Mouse (Mus musculus): ENCODE results near the gene Zdhhc14. TPM values are rescaled to one million over a fixed set of nuclear protein-coding genes. Genes with fewer than 3 reads are reported as not detected.

The Zdhhc14 gene
- total and polyA plus RNA-seq, 3 experiments = 0.34 to 1.3 (median 0.35) TPM

GRCm38 (mm10) chr17:5519910-5520592 is 27.7 kb downstream of the Zdhhc14 start (continued):
- TF ChIP-seq TCF12 (IDR thresholded peaks at IDR 0.05; ENCODE audit: low read depth, low read length) (peak; percentile 73; the same call in 1 of the 2 replicates), USF1 (IDR thresholded peaks at IDR 0.05; ENCODE audit: low read depth, low read length) (no peak), SIN3A (IDR thresholded peaks at IDR 0.05; ENCODE audit: low read length) (no peak), UBTF (IDR thresholded peaks at IDR 0.05; ENCODE audit: low read depth, low read length) (no peak), ZMIZ1 (IDR thresholded peaks at IDR 0.05; ENCODE audit: low read depth, low read length) (no peak), SMC3 (IDR thresholded peaks at IDR 0.05; ENCODE audit: low read depth, low read length) (no peak), NELFE (IDR thresholded peaks at IDR 0.05; ENCODE audit: low read depth, low read length) (no peak), MXI1 (IDR thresholded peaks at IDR 0.05; ENCODE audit: low read depth, low read length) (no peak), POLR2AphosphoS2 (IDR thresholded peaks at IDR 0.05; ENCODE audit: low read depth, low read length) (no peak), CHD2 (IDR thresholded peaks at IDR 0.05; ENCODE audit: low read length) (no peak), CTCF (conservative IDR thresholded peaks at IDR 0.05 in 1 of 2, IDR thresholded peaks at IDR 0.05 in 1 of 2; ENCODE audit: low read depth in 2 of 2, low read length in 2 of 2) (no peak), HCFC1 (IDR thresholded peaks at IDR 0.05; ENCODE audit: low read depth, low read length) (no peak), BHLHE40 (IDR thresholded peaks at IDR 0.05; ENCODE audit: low read depth, low read length) (peak; percentile 61; the same call in 1 of the 2 replicates), IRF4 (IDR thresholded peaks at IDR 0.05; ENCODE audit: low read depth, low read length) (no peak), KAT2A (IDR thresholded peaks at IDR 0.05; ENCODE audit: insufficient replicate concordance, low read length) (no peak), USF2 (conservative IDR thresholded peaks at IDR 0.05; ENCODE audit: low read depth, low read length) (no peak)

- Histone ChIP-seq H3K4me1 (ENCODE audit: control insufficient read depth in 1 of 2, insufficient read depth in 2 of 2) (peaks cover 0 to 28% of the 10 kb centered on the region in 2 experiments; a peak in 2 of 4 replicates), H3K27ac (ENCODE audit: insufficient read depth, low read depth) (no peak overlapping the region), H3K27me3 (replicated peaks) (no peaks in the 10 kb centered on the region), H3K4me3 (replicated peaks in 1 of 3; ENCODE audit: low read depth in 2 of 3, low read length in 2 of 3, poor library complexity in 1 of 3) (no peak overlapping the region), H3K9me3 (replicated peaks; ENCODE audit: low read length) (peaks cover 14% of the 10 kb centered on the region), H3K79me2 (replicated peaks; ENCODE audit: control insufficient read depth, extremely low read depth, insufficient read depth, poor library complexity, severe bottlenecking) (no peaks in the 10 kb centered on the region), H3K4me2 (ENCODE audit: insufficient read depth, low read depth, poor library complexity, severe bottlenecking) (no peak overlapping the region), H3K9ac (ENCODE audit: insufficient read depth, low read depth) (no peak overlapping the region), H3K36me3 (replicated peaks in 1 of 2; ENCODE audit: control insufficient read depth in 1 of 2, insufficient read depth in 1 of 2, low read length in 1 of 2) (peaks cover 0 to 2% of the 10 kb centered on the region in 2 experiments)
- in situ Hi-C loops (cut with MboI; ENCODE audit: low pct_ligation_motif_present, low pct_unique_long_range_greater_than_20kb, low sequenced_read_pairs) = no loop called here
- no peak for TF ChIP-seq NELFE (IDR thresholded peaks at IDR 0.05; ENCODE audit: low read depth, low read length)
- TF ChIP-seq MXI1 (IDR thresholded peaks at IDR 0.05; ENCODE audit: low read depth, low read length) = no peak
- TF ChIP-seq SIN3A (IDR thresholded peaks at IDR 0.05; ENCODE audit: low read length) = no peak
- no peak for TF ChIP-seq USF1 (IDR thresholded peaks at IDR 0.05; ENCODE audit: low read depth, low read length)
- no peak for TF ChIP-seq TBP (conservative IDR thresholded peaks at IDR 0.05; ENCODE audit: low read depth, low read length)
- no peak for TF ChIP-seq TCF12 (IDR thresholded peaks at IDR 0.05; ENCODE audit: low read depth, low read length)
- TF ChIP-seq RAD21 (IDR thresholded peaks at IDR 0.05; ENCODE audit: low read depth, low read length) = no peak
- no peak for TF ChIP-seq ZMIZ1 (IDR thresholded peaks at IDR 0.05; ENCODE audit: low read depth, low read length)
- TF ChIP-seq KAT2A (IDR thresholded peaks at IDR 0.05; ENCODE audit: insufficient replicate concordance, low read length) = no peak
- no peak for TF ChIP-seq CTCF (conservative IDR thresholded peaks at IDR 0.05 in 1 of 2, IDR thresholded peaks at IDR 0.05 in 1 of 2; ENCODE audit: low read depth in 2 of 2, low read length in 2 of 2)
- no peak for TF ChIP-seq EP300 (IDR thresholded peaks at IDR 0.05; ENCODE audit: low read length)
- TF ChIP-seq CHD1 (IDR thresholded peaks at IDR 0.05; ENCODE audit: low read depth, low read length) = no peak
- TF ChIP-seq MAFK (IDR thresholded peaks at IDR 0.05; ENCODE audit: insufficient replicate concordance, low read length) = no peak
- no peak for TF ChIP-seq ETS1 (conservative IDR thresholded peaks at IDR 0.05; ENCODE audit: low read depth, low read length)
- no peak for TF ChIP-seq USF2 (conservative IDR thresholded peaks at IDR 0.05; ENCODE audit: low read depth, low read length)
- TF ChIP-seq ZC3H11A (IDR thresholded peaks at IDR 0.05; ENCODE audit: low read depth, low read length) = no peak
- TF ChIP-seq HCFC1 (IDR thresholded peaks at IDR 0.05; ENCODE audit: low read depth, low read length) = no peak
- no peak for TF ChIP-seq MEF2A (IDR thresholded peaks at IDR 0.05; ENCODE audit: borderline replicate concordance, low read depth, low read length)
- no peak for TF ChIP-seq POLR2A (IDR thresholded peaks at IDR 0.05; ENCODE audit: low read depth, low read length)
- dilution Hi-C loops (cut with MboI; ENCODE audit: extremely low pct_ligation_motif_present, extremely low pct_unique_long_range_greater_than_20kb, low sequenced_read_pairs) = no loop called here
- DNase-seq (ENCODE audit: extremely low read depth) = no peak
Observed at GRCm38 (mm10) chr17:5521532-5521931, 29.2 kb downstream of the Zdhhc14 start.

Measured in CH12.LX (cell line).